Mouse (Mus musculus) neural tube, embryonic 14.5 days (tissue): ENCODE results near the gene Ssrp1. TPM values are rescaled to one million over a fixed set of nuclear protein-coding genes. Genes with fewer than 3 reads are reported as not detected.
A peak's percentile ranks its signal among the peaks of the same experiment; 100 is the strongest.

ENCODE experiments used
- ATAC-seq: fragments of 200-750 bp; cut with Nextera tagmentation; 2 replicates; pipeline ENCODE4 v1.8.0; 2017; ENCODE audit warnings: low read depth, mild to moderate bottlenecking, moderate TSS enrichment, moderate library complexity
- H3K27ac ChIP-seq: fragments of 300-500 bp; sonication (generic); 2 replicates; pipeline ENCODE4 v1.5.1; 2014; ENCODE audit warnings: low read depth, mild to moderate bottlenecking, control low read depth, low read length, moderate library complexity, mixed read lengths
- H3K27me3 ChIP-seq: fragments of 300-500 bp; sonication (generic); 2 replicates; pipeline ENCODE4 v1.6.1; 2014; ENCODE audit warnings: low read length; ENCODE audit not compliant: control insufficient read depth, insufficient read depth
- H3K36me3 ChIP-seq: fragments of 300-500 bp; sonication (generic); 2 replicates; pipeline ENCODE4 v1.6.1; 2014; ENCODE audit warnings: low read length, mixed read lengths; ENCODE audit not compliant: control insufficient read depth, insufficient read depth
- H3K4me1 ChIP-seq: fragments of 300-500 bp; sonication (generic); 2 replicates; pipeline ENCODE4 v1.6.1; 2014; ENCODE audit warnings: low read length; ENCODE audit not compliant: control insufficient read depth, insufficient read depth
- H3K4me2 ChIP-seq: fragments of 300-500 bp; sonication (generic); 2 replicates; pipeline ENCODE4 v1.6.1; 2014; ENCODE audit warnings: mild to moderate bottlenecking, low read depth, low read length, control low read depth
- H3K4me3 ChIP-seq: fragments of 300-500 bp; sonication (generic); 2 replicates; pipeline ENCODE4 v1.5.1; 2014; ENCODE audit warnings: low read depth, low read length, control low read depth, mixed read lengths
- H3K9ac ChIP-seq: fragments of 300-500 bp; sonication (generic); replicated peaks from 2 replicates; pipeline ENCODE4 v1.6.1; 2014; ENCODE audit warnings: low read depth, mild to moderate bottlenecking, control low read depth, low read length, mixed read lengths
- H3K9me3 ChIP-seq: fragments of 300-500 bp; sonication (generic); 2 replicates; pipeline ENCODE4 v1.6.1; 2016; ENCODE audit warnings: low read length; ENCODE audit not compliant: control insufficient read depth
- WGBS: fragments of 180-500 bp; shearing (Covaris S2); extraction: QIAGEN DNeasy Blood & Tissue Kit; methylation state at CpG from one replicate; pipeline ENCODE4 v1.1.7; 2014; 5-methylcytosine and 5-hydroxymethylcytosine counted together
- polyA plus RNA-seq: library from polyadenylated mRNA; unstranded; fragments of >200 nt; fragmentation: Nextera tagmentation; extraction: Ambion mirVana; gene quantifications from 2 replicates; pipeline ENCODE4 v1.2.1, GENCODE M21; 2014

Gene Ssrp1
- polyA plus RNA-seq, 1 experiment from 2014 or later = 152 TPM

- peaks cover 41% of the 10 kb centered on the region for H3K36me3 ChIP-seq
- H3K4me3 ChIP-seq = peak overlapping the region; percentile 55
- ATAC-seq = peak; percentile 78
- peak overlapping the region; percentile 73 for H3K4me2 ChIP-seq
- H3K27me3 ChIP-seq = no peaks in the 10 kb centered on the region
- H3K9me3 ChIP-seq = no peaks in the 10 kb centered on the region
- 0% methylated on average over 25 of the region's 44 CpGs for WGBS
- H3K4me1 ChIP-seq = peaks cover 31% of the 10 kb centered on the region
- H3K9ac ChIP-seq = peak overlapping the region; percentile 68
- H3K27ac ChIP-seq = peak overlapping the region; percentile 87
Observed at GRCm38 (mm10) chr2:85048168-85048751, 11.2 kb downstream of the Ssrp1 start.

- 76% methylated on average over 4 of the region's 4 CpGs for WGBS
- H3K4me1 ChIP-seq = peaks cover 31% of the 10 kb centered on the region
- ATAC-seq = no peak
- H3K36me3 ChIP-seq = peaks cover 31% of the 10 kb centered on the region
- peak overlapping the region; percentile 68; the same call in 1 of the 2 replicates for H3K9ac ChIP-seq
- no peaks in the 10 kb centered on the region for H3K27me3 ChIP-seq
- peak overlapping the region; percentile 73 for H3K4me2 ChIP-seq
- H3K9me3 ChIP-seq = no peaks in the 10 kb centered on the region
- H3K27ac ChIP-seq = no peak overlapping the region
- H3K4me3 ChIP-seq = peak overlapping the region; percentile 55; the same call in 1 of the 2 replicates
Observed at GRCm38 (mm10) chr2:85049277-85049676, 12.2 kb downstream of the Ssrp1 start.

GRCm38 (mm10) chr2:85050001-85050634 is 13.1 kb downstream of the Ssrp1 start:
- Histone ChIP-seq H3K27me3 (no peaks in the 10 kb centered on the region), H3K4me2 (peak overlapping the region; percentile 73), H3K36me3 (peaks cover 33% of the 10 kb centered on the region), H3K4me3 (peak overlapping the region; percentile 12; the same call in 1 of the 2 replicates), H3K9ac (peak overlapping the region; percentile 17; the same call in 1 of the 2 replicates), H3K9me3 (no peaks in the 10 kb centered on the region), H3K27ac (no peak overlapping the region), H3K4me1 (peaks cover 31% of the 10 kb centered on the region)
- 6% methylated on average over 10 of the region's 10 CpGs for WGBS
- ATAC-seq = peak; percentile 12; the same call in 1 of the 2 replicates

GRCm38 (mm10) chr2:85050746-85051145 is 13.7 kb downstream of the Ssrp1 start:
- H3K36me3 ChIP-seq = peaks cover 34% of the 10 kb centered on the region
- peak overlapping the region; percentile 12; the same call in 1 of the 2 replicates for H3K4me3 ChIP-seq
- ATAC-seq = no peak
- H3K27me3 ChIP-seq = no peaks in the 10 kb centered on the region
- no peak overlapping the region for H3K27ac ChIP-seq
- peak overlapping the region; percentile 17; the same call in 1 of the 2 replicates for H3K9ac ChIP-seq
- H3K4me1 ChIP-seq = peaks cover 31% of the 10 kb centered on the region
- H3K9me3 ChIP-seq = no peaks in the 10 kb centered on the region
- 52% methylated on average over 9 of the region's 9 CpGs for WGBS
- H3K4me2 ChIP-seq = peak overlapping the region; percentile 73

- no peak overlapping the region for H3K9ac ChIP-seq
- H3K36me3 ChIP-seq = peaks cover 28% of the 10 kb centered on the region
- H3K9me3 ChIP-seq = no peaks in the 10 kb centered on the region
- H3K4me3 ChIP-seq = no peak overlapping the region
- no peak overlapping the region for H3K4me2 ChIP-seq
- H3K4me1 ChIP-seq = peaks cover 26% of the 10 kb centered on the region
- 91% methylated on average over 5 of the region's 5 CpGs for WGBS
- H3K27me3 ChIP-seq = no peaks in the 10 kb centered on the region
- no peak overlapping the region for H3K27ac ChIP-seq
- ATAC-seq = no peak
Observed at GRCm38 (mm10) chr2:85053192-85053816, 16.3 kb downstream of the Ssrp1 start.

- H3K36me3 ChIP-seq = peaks cover 39% of the 10 kb centered on the region
- WGBS = 86% methylated on average over 5 of the region's 5 CpGs
Observed at GRCm38 (mm10) chr2:85056711-85057110, 19.7 kb downstream of the Ssrp1 start.

GRCm38 (mm10) chr2:85059677-85060076 is 22.6 kb downstream of the Ssrp1 start:
- Histone ChIP-seq H3K4me1 (peaks cover 5% of the 10 kb centered on the region), H3K36me3 (peaks cover 52% of the 10 kb centered on the region), H3K27ac (no peak overlapping the region), H3K4me2 (no peak overlapping the region), H3K4me3 (no peak overlapping the region), H3K9ac (no peak overlapping the region), H3K27me3 (no peaks in the 10 kb centered on the region), H3K9me3 (no peaks in the 10 kb centered on the region)
- ATAC-seq = no peak
- WGBS = 91% methylated on average over 6 of the region's 6 CpGs

More at GRCm38 (mm10) chr2:85056711-85057110, 19.7 kb downstream of the Ssrp1 start:
- Histone ChIP-seq H3K9me3 (no peaks in the 10 kb centered on the region), H3K27ac (no peak overlapping the region), H3K4me1 (peaks cover 5% of the 10 kb centered on the region), H3K4me3 (no peak overlapping the region), H3K27me3 (no peaks in the 10 kb centered on the region), H3K4me2 (no peak overlapping the region), H3K9ac (no peak overlapping the region)
- ATAC-seq = no peak

GRCm38 (mm10) chr2:85060591-85061060 is 23.6 kb downstream of the Ssrp1 start:
- 0 out of 2 replicates have a peak overlapping the region, but pooled peaks have one; percentile 14 for H3K4me2 ChIP-seq
- H3K9me3 ChIP-seq = no peaks in the 10 kb centered on the region
- no peak overlapping the region for H3K4me3 ChIP-seq
- peaks cover 45% of the 10 kb centered on the region for H3K36me3 ChIP-seq
- peaks cover 5% of the 10 kb centered on the region for H3K4me1 ChIP-seq
- no peaks in the 10 kb centered on the region for H3K27me3 ChIP-seq
- 17% methylated on average over 11 of the region's 11 CpGs for WGBS
- peak; percentile 39 for ATAC-seq
- no peak overlapping the region for H3K9ac ChIP-seq
- H3K27ac ChIP-seq = no peak overlapping the region
